Mouse (Mus musculus): ENCODE data around the gene Mt1. TPM values are rescaled to one million over a fixed set of nuclear protein-coding genes. Genes with fewer than 3 reads are reported as not detected.
"Not testable (repeated sequence)": the region's sequence is repeated elsewhere in the genome, so short reads cannot be mapped to it uniquely, and the experiment has no call there.

The Mt1 gene
- 65.7 and 123 TPM in 2 replicates for polyA plus RNA-seq (2014; fragmentation: Nextera tagmentation; extraction: Ambion mirVana)

DNA sequence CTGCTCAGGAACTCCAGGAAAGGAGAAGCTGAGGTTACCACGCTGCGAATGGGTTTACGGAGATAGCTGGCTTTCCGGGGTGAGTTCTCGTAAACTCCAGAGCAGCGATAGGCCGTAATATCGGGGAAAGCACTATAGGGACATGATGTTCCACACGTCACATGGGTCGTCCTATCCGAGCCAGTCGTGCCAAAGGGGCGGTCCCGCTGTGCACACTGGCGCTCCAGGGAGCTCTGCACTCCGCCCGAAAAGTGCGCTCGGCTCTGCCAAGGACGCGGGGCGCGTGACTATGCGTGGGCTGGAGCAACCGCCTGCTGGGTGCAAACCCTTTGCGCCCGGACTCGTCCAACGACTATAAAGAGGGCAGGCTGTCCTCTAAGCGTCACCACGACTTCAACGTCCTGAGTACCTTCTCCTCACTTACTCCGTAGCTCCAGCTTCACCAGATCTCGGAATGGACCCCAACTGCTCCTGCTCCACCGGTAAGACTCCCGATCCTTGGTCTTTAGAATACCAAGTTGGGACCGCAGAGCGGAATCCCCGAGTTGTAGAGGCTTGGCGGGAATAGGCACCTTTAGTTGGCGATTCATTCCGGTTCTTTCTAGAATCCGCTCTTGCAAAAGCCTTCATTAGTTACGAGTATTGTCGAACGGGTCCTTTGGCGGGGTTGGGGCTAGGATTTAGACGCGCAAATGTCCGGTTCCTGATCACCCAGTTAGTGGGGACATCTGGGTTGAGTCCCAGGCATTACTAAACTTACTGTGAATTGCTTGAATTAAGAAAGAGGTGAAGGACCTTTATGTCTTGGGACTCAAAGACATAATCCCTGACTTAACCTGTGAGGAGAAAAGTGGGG is at the start of gene Mt1:
Gene Mt1, plus strand, starts transcription at position 226 of the 856 bp plus-strand sequence.
- peak; percentile 88 for ATAC-seq (ENCODE audit: low read depth)
- peaks cover 10% of the 10 kb centered on the region; the same call in 1 of the 2 replicates for H3K4me1 ChIP-seq (ENCODE audit: control insufficient read depth, insufficient read depth, low read length)

DNA sequence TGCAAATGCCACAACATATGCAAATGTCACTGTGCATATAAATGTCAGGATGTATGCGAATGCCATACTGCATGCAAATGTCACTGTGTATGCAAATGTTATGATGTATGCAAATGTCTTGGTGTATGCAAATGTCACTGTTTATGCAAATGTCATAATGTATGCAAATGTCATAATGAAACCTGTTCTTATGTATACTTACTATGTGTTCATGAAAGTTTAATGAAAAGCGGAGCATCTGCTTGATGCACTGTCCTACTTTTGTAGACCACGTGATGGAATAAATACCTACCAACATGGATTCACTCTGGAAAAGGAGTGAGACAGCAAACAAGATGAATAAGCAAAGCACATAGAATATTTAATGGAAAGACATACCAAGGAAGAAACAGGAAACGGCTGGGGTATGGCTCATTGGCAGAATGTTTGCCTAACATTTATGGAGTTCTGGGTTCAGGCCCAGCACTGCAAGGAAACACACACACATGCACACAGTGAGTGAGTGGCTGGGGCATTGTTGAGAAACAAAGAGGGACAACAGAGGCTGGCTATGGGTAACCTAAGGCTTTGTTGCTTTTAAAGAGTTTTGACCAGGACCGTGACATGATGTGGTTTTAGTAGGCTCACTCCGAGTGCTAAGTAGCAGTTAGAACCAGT is 49.6 kb upstream of the Mt1 start:
- Histone ChIP-seq H3K36me3 (ENCODE audit: control insufficient read depth, insufficient read depth, low read length) (no peaks in the 10 kb centered on the region), H3K27me3 (ENCODE audit: control insufficient read depth, insufficient read depth, low read length) (no peaks in the 10 kb centered on the region), H3K4me3 (ENCODE audit: low read depth, low read length) (no peak overlapping the region), H3K9ac (replicated peaks; ENCODE audit: low read depth, low read length) (no peak overlapping the region), H3K4me1 (ENCODE audit: control insufficient read depth, insufficient read depth, low read length) (no peaks in the 10 kb centered on the region), H3K9me3 (ENCODE audit: control insufficient read depth, low read length) (no peaks in the 10 kb centered on the region), H3K4me2 (ENCODE audit: low read depth, low read length) (no peak overlapping the region), H3K27ac (ENCODE audit: low read depth, low read length) (no peak overlapping the region)
- 65% methylated on average over 6 of the region's 6 CpGs for WGBS
- no peak for ATAC-seq (ENCODE audit: low read depth)

More for the DNA sequence above, at the start of gene Mt1:
- no peaks in the 10 kb centered on the region for H3K36me3 ChIP-seq (ENCODE audit: control insufficient read depth, insufficient read depth, low read length)
- H3K4me3 ChIP-seq (ENCODE audit: low read depth, low read length): peak within 1 kb of the TSS; percentile 24
- H3K9me3 ChIP-seq (ENCODE audit: control insufficient read depth, low read length): no peaks in the 10 kb centered on the region
- H3K27me3 ChIP-seq (ENCODE audit: control insufficient read depth, insufficient read depth, low read length): peaks cover 44% of the 10 kb centered on the region
- H3K27ac ChIP-seq (ENCODE audit: low read depth, low read length): no peak within 1 kb of the TSS
- H3K4me2 ChIP-seq (ENCODE audit: low read depth, low read length): peak within 1 kb of the TSS; percentile 53
- H3K9ac ChIP-seq (replicated peaks; ENCODE audit: low read depth, low read length): 0 out of 2 replicates have a peak within 1 kb of the TSS, but pooled peaks have one; percentile 2
- WGBS: under 1% methylated on average over 50 of the region's 50 CpGs

DNA sequence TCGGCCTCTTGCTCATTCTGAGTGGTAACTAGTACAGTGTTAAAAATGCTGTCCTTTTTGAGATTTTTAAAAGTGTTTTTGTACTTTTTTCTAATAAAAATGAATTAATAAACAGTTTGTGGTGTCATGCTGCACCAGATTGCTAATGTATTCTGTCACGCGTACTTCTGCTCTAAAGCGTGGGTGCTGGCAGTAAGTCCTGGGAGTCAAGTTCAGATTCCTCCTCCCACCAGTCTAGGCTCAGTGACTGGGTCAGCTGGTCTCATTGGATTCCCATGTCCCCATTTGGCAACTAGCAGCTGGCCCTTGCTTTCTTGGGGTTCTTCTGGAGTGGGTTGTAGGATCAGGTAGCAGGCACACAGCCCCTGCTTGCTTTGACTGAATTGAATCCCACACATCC is 48.8 kb upstream of the Mt1 start:
- Histone ChIP-seq H3K36me3 (ENCODE audit: control insufficient read depth, insufficient read depth, low read length) (no peaks in the 10 kb centered on the region), H3K27ac (ENCODE audit: low read depth, low read length) (no peak overlapping the region), H3K27me3 (ENCODE audit: control insufficient read depth, insufficient read depth, low read length) (no peaks in the 10 kb centered on the region), H3K4me1 (ENCODE audit: control insufficient read depth, insufficient read depth, low read length) (no peaks in the 10 kb centered on the region), H3K4me2 (ENCODE audit: low read depth, low read length) (no peak overlapping the region), H3K4me3 (ENCODE audit: low read depth, low read length) (no peak overlapping the region), H3K9ac (replicated peaks; ENCODE audit: low read depth, low read length) (no peak overlapping the region), H3K9me3 (ENCODE audit: control insufficient read depth, low read length) (no peaks in the 10 kb centered on the region)
- ATAC-seq (ENCODE audit: low read depth): no peak
- 92% methylated on average over 4 of the region's 4 CpGs for WGBS

DNA sequence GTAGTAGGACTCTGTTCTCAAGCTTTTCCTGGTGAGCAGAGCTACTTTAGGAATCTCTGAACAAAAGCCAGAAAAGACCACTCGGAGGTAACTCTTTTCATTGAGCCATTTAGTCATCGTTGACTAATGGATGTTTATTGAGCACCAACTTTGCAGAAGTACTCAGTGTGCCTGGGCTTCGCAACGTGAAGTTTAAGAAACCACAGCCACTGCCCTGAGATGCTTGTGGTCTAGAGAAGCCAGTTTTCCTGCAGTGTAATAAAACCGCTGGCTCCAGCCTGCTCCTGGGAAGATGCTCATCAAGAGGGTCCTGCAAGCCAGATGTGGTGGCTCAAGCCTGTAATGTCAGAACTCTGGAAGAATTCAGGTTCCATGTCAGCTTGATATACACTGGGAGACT is 46.8 kb upstream of the Mt1 start:
- Histone ChIP-seq H3K4me2 (ENCODE audit: low read depth, low read length) (no peak overlapping the region), H3K4me3 (ENCODE audit: low read depth, low read length) (no peak overlapping the region), H3K9me3 (ENCODE audit: control insufficient read depth, low read length) (no peaks in the 10 kb centered on the region), H3K36me3 (ENCODE audit: control insufficient read depth, insufficient read depth, low read length) (no peaks in the 10 kb centered on the region), H3K4me1 (ENCODE audit: control insufficient read depth, insufficient read depth, low read length) (no peaks in the 10 kb centered on the region), H3K27ac (ENCODE audit: low read depth, low read length) (no peak overlapping the region), H3K27me3 (ENCODE audit: control insufficient read depth, insufficient read depth, low read length) (no peaks in the 10 kb centered on the region), H3K9ac (replicated peaks; ENCODE audit: low read depth, low read length) (no peak overlapping the region)
- no peak for ATAC-seq (ENCODE audit: low read depth)
- WGBS: 63% methylated on average over 5 of the region's 5 CpGs

DNA sequence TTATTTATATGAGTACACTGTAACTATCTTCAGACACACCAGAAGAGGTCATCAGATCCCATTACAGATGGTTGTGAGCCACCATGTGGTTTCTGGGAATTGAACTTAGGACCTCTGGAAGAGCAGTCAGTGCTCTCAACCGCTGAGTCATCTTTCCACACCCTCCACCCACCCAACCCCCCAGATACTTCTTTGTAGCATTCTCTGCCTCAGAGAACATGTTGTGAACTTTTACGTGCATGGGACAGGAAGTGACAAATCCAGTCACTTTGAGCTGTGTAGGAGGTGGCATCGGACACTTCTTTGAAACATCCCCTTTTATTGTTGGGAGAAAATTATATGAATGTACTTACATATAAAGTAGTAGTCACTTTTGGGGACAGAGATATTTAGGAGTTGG is 44.3 kb upstream of the Mt1 start:
- H3K9me3 ChIP-seq (ENCODE audit: control insufficient read depth, low read length); ATAC-seq (ENCODE audit: low read depth); H3K4me3 ChIP-seq (ENCODE audit: low read depth, low read length); H3K4me2 ChIP-seq (ENCODE audit: low read depth, low read length); H3K27ac ChIP-seq (ENCODE audit: low read depth, low read length); H3K9ac ChIP-seq (replicated peaks; ENCODE audit: low read depth, low read length); H3K36me3 ChIP-seq (ENCODE audit: control insufficient read depth, insufficient read depth, low read length); H3K4me1 ChIP-seq (ENCODE audit: control insufficient read depth, insufficient read depth, low read length); H3K27me3 ChIP-seq (ENCODE audit: control insufficient read depth, insufficient read depth, low read length): not testable (repeated sequence)
- WGBS: 82% methylated on average over 3 of the region's 3 CpGs

DNA sequence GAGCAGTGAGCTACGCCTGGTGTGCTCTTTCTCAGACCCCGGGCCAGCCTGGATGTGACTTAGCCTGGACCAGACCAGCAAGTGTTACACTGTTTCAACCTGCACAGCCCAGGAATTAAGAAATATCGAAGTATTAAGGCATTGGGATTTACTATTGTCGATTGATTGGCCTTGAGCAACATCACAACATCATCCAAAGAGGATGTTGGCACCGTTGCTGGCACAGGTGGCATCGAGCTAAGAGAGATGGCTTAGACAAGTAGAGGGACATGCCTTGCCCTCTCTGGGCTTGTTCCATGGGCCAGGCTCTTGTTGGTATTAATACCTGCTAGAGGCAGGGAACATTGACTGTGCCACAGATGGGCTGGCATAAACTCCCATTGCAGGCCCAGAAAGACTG is 43.3 kb upstream of the Mt1 start:
- H3K9ac ChIP-seq (replicated peaks; ENCODE audit: low read depth, low read length): no peak overlapping the region
- H3K27ac ChIP-seq (ENCODE audit: low read depth, low read length): no peak overlapping the region
- H3K4me1 ChIP-seq (ENCODE audit: control insufficient read depth, insufficient read depth, low read length): no peaks in the 10 kb centered on the region
- WGBS: 89% methylated on average over 6 of the region's 6 CpGs
- H3K4me3 ChIP-seq (ENCODE audit: low read depth, low read length): no peak overlapping the region
- no peaks in the 10 kb centered on the region for H3K36me3 ChIP-seq (ENCODE audit: control insufficient read depth, insufficient read depth, low read length)
- no peaks in the 10 kb centered on the region for H3K9me3 ChIP-seq (ENCODE audit: control insufficient read depth, low read length)
- H3K27me3 ChIP-seq (ENCODE audit: control insufficient read depth, insufficient read depth, low read length): no peaks in the 10 kb centered on the region
- ATAC-seq (ENCODE audit: low read depth): no peak
- no peak overlapping the region for H3K4me2 ChIP-seq (ENCODE audit: low read depth, low read length)

DNA sequence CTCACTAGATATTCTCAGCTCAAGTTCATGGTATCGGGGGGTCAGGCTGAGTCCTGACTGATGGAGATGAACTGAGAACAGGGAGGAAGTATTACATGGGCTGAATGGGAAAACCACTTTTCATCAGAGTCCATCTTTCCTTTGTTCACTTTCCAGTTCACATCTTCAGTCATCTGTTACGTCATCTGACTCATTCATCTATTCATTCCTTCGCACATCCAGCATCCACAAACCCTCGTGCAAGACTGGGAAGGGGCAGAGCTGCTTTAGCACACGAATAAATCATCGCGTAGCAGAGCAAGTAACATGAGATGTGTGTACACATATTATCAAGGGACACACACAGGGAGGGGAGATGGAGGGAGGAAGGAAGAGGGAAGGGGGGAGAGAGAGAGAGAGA is 42.7 kb upstream of the Mt1 start:
- Histone ChIP-seq H3K27me3 (ENCODE audit: control insufficient read depth, insufficient read depth, low read length) (no peaks in the 10 kb centered on the region), H3K9ac (replicated peaks; ENCODE audit: low read depth, low read length) (no peak overlapping the region), H3K4me1 (ENCODE audit: control insufficient read depth, insufficient read depth, low read length) (no peaks in the 10 kb centered on the region), H3K27ac (ENCODE audit: low read depth, low read length) (no peak overlapping the region), H3K36me3 (ENCODE audit: control insufficient read depth, insufficient read depth, low read length) (no peaks in the 10 kb centered on the region), H3K4me2 (ENCODE audit: low read depth, low read length) (no peak overlapping the region), H3K4me3 (ENCODE audit: low read depth, low read length) (no peak overlapping the region), H3K9me3 (ENCODE audit: control insufficient read depth, low read length) (no peaks in the 10 kb centered on the region)
- WGBS: 77% methylated on average over 7 of the region's 7 CpGs
- ATAC-seq (ENCODE audit: low read depth): no peak

DNA sequence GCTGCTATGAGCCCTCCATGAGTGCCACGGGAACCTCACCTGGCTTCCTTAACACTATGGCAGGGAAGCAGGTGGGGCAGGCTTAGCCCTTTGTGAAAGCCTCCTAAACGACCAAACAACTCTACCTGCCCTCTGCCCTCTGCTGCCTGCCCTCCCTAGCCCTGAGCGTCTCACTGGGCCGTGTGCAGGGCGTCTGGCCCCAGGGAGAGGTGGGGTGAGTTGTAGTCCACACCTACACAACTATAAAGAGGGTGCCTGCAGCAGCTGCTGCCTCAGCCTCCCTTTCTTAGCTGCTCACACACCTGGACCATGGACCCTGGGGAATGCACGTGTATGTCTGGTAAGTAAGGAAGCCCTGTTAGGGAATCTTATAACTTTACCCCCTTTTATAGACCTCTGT is 41.9 kb upstream of the Mt1 start, which contains the start of gene Mt4:
Gene Mt4, plus strand, starts transcription at position 265 of the 400 bp plus-strand sequence.
- no peak within 1 kb of the TSS for H3K9ac ChIP-seq (replicated peaks; ENCODE audit: low read depth, low read length)
- no peak within 1 kb of the TSS for H3K27ac ChIP-seq (ENCODE audit: low read depth, low read length)
- no peak for ATAC-seq (ENCODE audit: low read depth)
- no peak within 1 kb of the TSS for H3K4me3 ChIP-seq (ENCODE audit: low read depth, low read length)
- no peaks in the 10 kb centered on the region for H3K9me3 ChIP-seq (ENCODE audit: control insufficient read depth, low read length)
- no peaks in the 10 kb centered on the region for H3K27me3 ChIP-seq (ENCODE audit: control insufficient read depth, insufficient read depth, low read length)
- H3K4me1 ChIP-seq (ENCODE audit: control insufficient read depth, insufficient read depth, low read length): no peaks in the 10 kb centered on the region
- H3K36me3 ChIP-seq (ENCODE audit: control insufficient read depth, insufficient read depth, low read length): no peaks in the 10 kb centered on the region
- no peak within 1 kb of the TSS for H3K4me2 ChIP-seq (ENCODE audit: low read depth, low read length)
- WGBS: 65% methylated on average over 6 of the region's 6 CpGs

DNA sequence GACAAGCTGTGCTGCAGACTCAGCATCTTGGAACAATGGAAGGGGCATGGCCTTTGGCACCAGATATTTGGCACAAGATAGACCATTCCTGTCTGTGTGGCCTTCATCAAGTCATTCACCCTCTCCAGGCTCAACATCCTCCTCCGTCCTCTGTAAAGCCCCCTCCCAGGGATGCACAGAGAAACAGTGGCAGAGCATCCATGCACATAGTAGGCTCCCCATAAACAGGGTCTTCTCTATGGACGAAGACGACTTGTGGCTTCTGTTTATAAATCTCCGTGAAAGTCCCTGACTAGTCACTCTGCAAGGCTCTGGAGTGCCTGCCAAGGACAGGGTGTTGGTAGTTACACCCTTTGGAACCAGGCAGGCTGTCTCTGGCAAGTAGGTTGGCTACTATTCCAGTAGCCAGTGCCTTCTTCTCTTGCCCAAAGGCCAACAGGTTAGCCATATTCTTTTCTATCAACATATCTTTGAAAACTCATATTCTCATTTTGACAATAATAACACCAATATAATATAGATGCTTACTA is 38.6 kb upstream of the Mt1 start:
- Histone ChIP-seq H3K27me3 (ENCODE audit: control insufficient read depth, insufficient read depth, low read length) (no peaks in the 10 kb centered on the region), H3K9me3 (ENCODE audit: control insufficient read depth, low read length) (no peaks in the 10 kb centered on the region), H3K4me2 (ENCODE audit: low read depth, low read length) (no peak overlapping the region), H3K4me3 (ENCODE audit: low read depth, low read length) (no peak overlapping the region), H3K27ac (ENCODE audit: low read depth, low read length) (no peak overlapping the region), H3K4me1 (ENCODE audit: control insufficient read depth, insufficient read depth, low read length) (no peaks in the 10 kb centered on the region), H3K9ac (replicated peaks; ENCODE audit: low read depth, low read length) (no peak overlapping the region), H3K36me3 (ENCODE audit: control insufficient read depth, insufficient read depth, low read length) (no peaks in the 10 kb centered on the region)
- WGBS: 89% methylated on average over 4 of the region's 4 CpGs
- no peak for ATAC-seq (ENCODE audit: low read depth)
